Mouse (Mus musculus) heart, postnatal 0 days (tissue): ENCODE results near the gene Prr23a1. TPM values are rescaled to one million over a fixed set of nuclear protein-coding genes. Genes with fewer than 3 reads are reported as not detected.

Experiments used
- ATAC-seq: fragments of 200-750 bp; cut with Nextera tagmentation; 2 replicates; pipeline ENCODE4 v1.8.0; 2017; ENCODE audit warnings: low read depth, moderate number of reproducible peaks, moderate library complexity; ENCODE audit not compliant: insufficient read depth
- DNase-seq: peaks from one replicate; pipeline ENCODE4 v3.0.0-alpha.2; 2016; ENCODE audit warnings: low spot score
- H3K27ac ChIP-seq: fragments of 300-500 bp; sonication (generic); 2 replicates; pipeline ENCODE4 v1.5.1; 2014; ENCODE audit warnings: low read depth, mild to moderate bottlenecking
- H3K27me3 ChIP-seq: fragments of 300-500 bp; sonication (generic); 2 replicates; pipeline ENCODE4 v1.6.1; 2014; ENCODE audit warnings: low read length, mixed read lengths; ENCODE audit not compliant: control insufficient read depth, insufficient read depth
- H3K36me3 ChIP-seq: fragments of 300-500 bp; sonication (generic); replicated peaks from 2 replicates; pipeline ENCODE4 v1.6.1; 2014; ENCODE audit warnings: low read length, mixed read lengths; ENCODE audit not compliant: control insufficient read depth, insufficient read depth
- H3K4me1 ChIP-seq: fragments of 300-500 bp; sonication (generic); 2 replicates; pipeline ENCODE4 v1.6.1; 2014; ENCODE audit warnings: antibody characterized with exemption; ENCODE audit not compliant: control insufficient read depth, insufficient read depth
- H3K4me2 ChIP-seq: fragments of 300-500 bp; sonication (generic); 2 replicates; pipeline ENCODE4 v1.6.1; 2014; ENCODE audit warnings: low read depth, mild to moderate bottlenecking, low read length, moderate library complexity
- H3K4me3 ChIP-seq: fragments of 300-500 bp; sonication (generic); 2 replicates; pipeline ENCODE4 v1.5.1; 2014; ENCODE audit warnings: low read depth, low read length
- H3K9ac ChIP-seq: fragments of 300-500 bp; sonication (generic); replicated peaks from 2 replicates; pipeline ENCODE4 v1.6.1; 2014; ENCODE audit warnings: low read depth, low read length, mixed read lengths
- H3K9me3 ChIP-seq: fragments of 300-500 bp; sonication (generic); replicated peaks from 2 replicates; pipeline ENCODE4 v1.6.1; 2016; ENCODE audit warnings: low read length; ENCODE audit not compliant: control insufficient read depth
- CTCF ChIP-seq: IDR thresholded peaks from 2 replicates; pipeline ENCODE4 v1.5.1; 2016; ENCODE audit warnings: antibody characterized with exemption, control low read depth, low read depth
- EP300 ChIP-seq: IDR thresholded peaks from 2 replicates; pipeline ENCODE4 v1.6.1; 2016; ENCODE audit warnings: antibody characterized with exemption, low read depth
- WGBS: fragments of 180-500 bp; shearing (Covaris S2); extraction: QIAGEN DNeasy Blood & Tissue Kit; methylation state at CpG from one replicate; pipeline ENCODE4 v1.1.7; 2014; 5-methylcytosine and 5-hydroxymethylcytosine counted together
- polyA plus RNA-seq: library from polyadenylated mRNA; unstranded; fragments of >200 nt; fragmentation: Nextera tagmentation; extraction: Ambion mirVana; gene quantifications from 2 replicates; pipeline ENCODE4 v1.2.1, GENCODE M21; 2015
- total RNA-seq: library from RNA; depleted of rRNA; stranded (reverse); fragments of >200 nt; gene quantifications from 2 replicates; pipeline ENCODE4 v1.2.3, GENCODE M21; 2014; ENCODE audit warnings: low replicate concordance

The Prr23a1 gene
- total and polyA plus RNA-seq, 2 experiments from 2014 or later, result not detected

- Histone ChIP-seq H3K27me3 (no peaks in the 10 kb centered on the region), H3K4me3 (no peak overlapping the region), H3K4me2 (no peak overlapping the region), H3K9me3 (0 out of 2 replicates have a peak, but pooled peaks cover 3% of the 10 kb centered on the region), H3K9ac (no peak overlapping the region), H3K4me1 (no peaks in the 10 kb centered on the region), H3K27ac (no peak overlapping the region), H3K36me3 (no peaks in the 10 kb centered on the region)
- ATAC-seq (no peak), DNase-seq (no peak)
- no peak for TF ChIP-seq EP300
- no peak for TF ChIP-seq CTCF
These were observed 21.2 kb upstream of the Prr23a1 start for GRCm38 (mm10) chr9:98821067-98821466.

GRCm38 (mm10) chr9:98823805-98824204 lies 18.5 kb upstream of the Prr23a1 start:
- DNase-seq (no peak), ATAC-seq (no peak)
- no peak overlapping the region for H3K4me2 ChIP-seq
- H3K9ac ChIP-seq, result no peak overlapping the region
- 77% methylated on average over 7 of the region's 7 CpGs for WGBS
- TF ChIP-seq CTCF, result no peak
- TF ChIP-seq EP300, result no peak
- no peaks in the 10 kb centered on the region for H3K36me3 ChIP-seq
- no peaks in the 10 kb centered on the region for H3K4me1 ChIP-seq
- H3K27ac ChIP-seq, result no peak overlapping the region
- H3K27me3 ChIP-seq, result no peaks in the 10 kb centered on the region
- H3K9me3 ChIP-seq, result 0 out of 2 replicates have a peak, but pooled peaks cover 3% of the 10 kb centered on the region
- H3K4me3 ChIP-seq, result no peak overlapping the region

- ATAC-seq (no peak), DNase-seq (no peak)
- 31% methylated on average over 5 of the region's 5 CpGs for WGBS
- no peak overlapping the region for H3K9ac ChIP-seq
- no peak overlapping the region for H3K4me3 ChIP-seq
- H3K27ac ChIP-seq, result no peak overlapping the region
- no peaks in the 10 kb centered on the region for H3K27me3 ChIP-seq
- no peaks in the 10 kb centered on the region for H3K9me3 ChIP-seq
- H3K36me3 ChIP-seq, result no peaks in the 10 kb centered on the region
- no peaks in the 10 kb centered on the region for H3K4me1 ChIP-seq
- H3K4me2 ChIP-seq, result no peak overlapping the region
- TF ChIP-seq EP300 (no peak), CTCF (no peak)
These were observed 12.8 kb upstream of the Prr23a1 start for GRCm38 (mm10) chr9:98829508-98829907.

- no peaks in the 10 kb centered on the region for H3K27me3 ChIP-seq
- no peak for TF ChIP-seq CTCF
- no peak for TF ChIP-seq EP300
- H3K4me2 ChIP-seq, result no peak overlapping the region
- no peak overlapping the region for H3K27ac ChIP-seq
- ATAC-seq, result no peak
- no peak overlapping the region for H3K9ac ChIP-seq
- H3K36me3 ChIP-seq, result no peaks in the 10 kb centered on the region
- no peak for DNase-seq
- 77% methylated on average over 7 of the region's 7 CpGs for WGBS
- no peak overlapping the region for H3K4me3 ChIP-seq
- no peaks in the 10 kb centered on the region for H3K9me3 ChIP-seq
- H3K4me1 ChIP-seq, result no peaks in the 10 kb centered on the region
These were observed 4.7 kb upstream of the Prr23a1 start for GRCm38 (mm10) chr9:98837537-98838074.

GRCm38 (mm10) chr9:98856210-98856609 lies 13.9 kb downstream of the Prr23a1 start, which contains the start of gene Prr23a2:
Gene Prr23a2, plus strand, starts transcription at chr9:98856494.
- Histone ChIP-seq H3K36me3 (no peaks in the 10 kb centered on the region), H3K27me3 (no peaks in the 10 kb centered on the region), H3K4me1 (no peaks in the 10 kb centered on the region), H3K9me3 (no peaks in the 10 kb centered on the region), H3K9ac (no peak within 1 kb of the TSS), H3K27ac (no peak within 1 kb of the TSS), H3K4me3 (no peak within 1 kb of the TSS), H3K4me2 (no peak within 1 kb of the TSS)
- DNase-seq (no peak), ATAC-seq (no peak)
- TF ChIP-seq CTCF, result no peak
- TF ChIP-seq EP300, result no peak
- 52% methylated on average over 18 of the region's 18 CpGs for WGBS

GRCm38 (mm10) chr9:98863463-98863862 lies 21.2 kb downstream of the Prr23a1 start:
- no peak overlapping the region for H3K4me2 ChIP-seq
- no peak for TF ChIP-seq EP300
- no peak; the same call in 1 of the 2 replicates for TF ChIP-seq CTCF
- no peaks in the 10 kb centered on the region for H3K4me1 ChIP-seq
- H3K9ac ChIP-seq, result no peak overlapping the region
- no peak for ATAC-seq
- H3K27me3 ChIP-seq, result peaks cover 5% of the 10 kb centered on the region; the same call in 1 of the 2 replicates
- no peak overlapping the region for H3K4me3 ChIP-seq
- no peak for DNase-seq
- H3K27ac ChIP-seq, result no peak overlapping the region
- WGBS, result 63% methylated on average over 3 of the region's 3 CpGs
- H3K36me3 ChIP-seq, result no peaks in the 10 kb centered on the region
- no peaks in the 10 kb centered on the region for H3K9me3 ChIP-seq
